Mouse (Mus musculus): ENCODE measurements at regions not wholly inside any gene's neighbourhood (a gene's known extent, or its start where the extent isn't known, plus 50 kb on each side); places are given as distances from the start of the nearest gene placed in this dataset.

DNA sequence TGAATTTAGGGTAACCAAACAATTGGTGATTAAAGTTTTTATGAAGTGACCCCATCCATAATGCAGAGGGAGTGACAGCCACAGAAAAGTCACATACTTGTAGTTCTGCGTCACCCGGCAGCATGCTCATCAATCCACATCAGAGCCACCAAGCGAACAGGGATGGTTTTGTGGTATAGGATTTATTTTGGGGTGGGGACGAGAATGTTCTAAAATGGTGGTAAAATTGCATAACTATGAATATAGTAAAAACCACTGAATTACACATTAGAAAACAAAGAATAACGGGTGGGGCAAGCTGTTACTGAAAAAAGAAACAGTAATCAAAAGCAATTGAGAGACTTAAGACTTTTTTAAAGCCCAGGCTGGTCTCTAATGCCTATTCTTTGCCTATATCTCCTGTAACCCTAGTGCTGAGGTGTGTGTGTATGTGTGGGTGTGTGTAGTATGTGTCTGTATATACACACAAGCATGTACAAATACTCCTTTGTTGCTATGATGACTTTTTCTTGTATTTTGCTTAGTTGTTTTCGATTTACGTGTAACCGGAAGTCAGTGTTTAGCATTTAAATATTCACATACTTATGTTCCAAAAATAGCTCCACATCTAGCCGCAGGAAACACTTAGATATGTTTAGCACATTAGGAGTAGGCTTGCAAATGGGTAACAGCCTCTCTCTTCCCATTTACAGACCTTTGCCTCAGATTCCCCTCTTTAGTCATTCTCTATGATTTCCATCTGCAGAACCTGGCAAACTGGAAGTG, 57.4 kb upstream of the Jak2 start:
- no peak for DNase-seq

- no peak for DNase-seq
These were observed 55.4 kb upstream of the Jak2 start for GRCm38 (mm10) chr19:29196186-29196585.

GRCm38 (mm10) chr19:29198636-29199035, 53.0 kb upstream of the Jak2 start:
- DNase-seq, result no peak

DNA sequence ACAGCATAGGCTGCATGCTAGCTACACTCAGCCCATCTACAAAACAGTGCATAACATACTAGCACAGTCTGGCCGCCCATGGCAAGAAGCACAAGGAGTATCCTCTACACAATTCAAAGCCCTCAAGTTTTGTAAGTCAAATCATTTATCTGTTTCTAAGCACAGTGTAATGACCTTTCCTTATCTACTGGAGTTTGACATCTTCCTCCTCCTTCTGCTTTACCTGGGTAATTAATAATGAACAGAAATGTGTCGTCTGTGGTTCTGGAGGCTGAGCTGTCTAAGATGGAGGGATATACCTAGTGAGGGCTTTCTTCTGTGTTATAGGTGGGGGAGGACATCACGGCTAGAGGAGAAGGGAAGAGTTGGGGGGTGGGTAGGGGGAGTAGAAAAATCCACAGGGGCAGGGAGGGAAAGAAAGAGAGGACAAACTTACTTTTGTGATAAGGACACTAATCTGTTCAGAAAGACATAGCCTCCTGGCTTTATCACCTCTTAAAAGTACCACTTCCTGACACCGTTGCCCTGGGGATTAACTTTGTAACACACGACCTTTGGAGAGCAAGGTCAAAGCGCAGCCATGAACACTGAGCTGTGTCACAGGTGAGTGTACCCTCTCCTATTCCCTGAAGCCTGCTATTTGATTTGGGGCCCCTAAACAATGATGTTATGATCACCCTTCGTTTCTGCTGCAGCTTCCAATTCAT, 52.4 kb upstream of the Jak2 start:
- no peak for DNase-seq

- DNase-seq, result peak in 1 of 2 experiments; percentile 8
These were observed 50.0 kb upstream of the Jak2 start for GRCm38 (mm10) chr19:29201674-29202073.
